8 mouse cellular contexts compared by ENCODE assay signal in genomic region chr5:103425363-103426031, GRCm38 (mm10). TPM values are rescaled to one million over a fixed set of nuclear protein-coding genes. Genes with fewer than 3 reads are reported as not detected.
DNase-seq lines count a peak whose midpoint lies in the region; ATAC-seq and TF ChIP-seq lines count a peak whose summit lies in the region.

No protein-coding gene starts in this region.

- H3K4me3 ChIP-seq in G1E (ENCODE audit: low read depth, low read length): peak overlapping the region; percentile 13; the same call in 1 of the 2 replicates
- peak overlapping the region; percentile 82 for H3K4me3 ChIP-seq in forebrain, embryonic 13.5 days
- H3K4me3 ChIP-seq in lung, postnatal 0 days (ENCODE audit: low read depth, low read length): peak overlapping the region; percentile 81

- peak overlapping the region; percentile 74 for H3K27ac ChIP-seq in forebrain, embryonic 13.5 days
- peak overlapping the region; percentile 87 for H3K27ac ChIP-seq in lung, postnatal 0 days (ENCODE audit: low read length)

- H3K9ac ChIP-seq in forebrain, embryonic 13.5 days: peak overlapping the region; percentile 82
- H3K9ac ChIP-seq in lung, postnatal 0 days (replicated peaks; ENCODE audit: low read depth): peak overlapping the region; percentile 76

- no peaks in the 10 kb centered on the region for H3K4me1 ChIP-seq in G1E (ENCODE audit: insufficient read depth, low read depth, low read length)
- peaks cover 31% of the 10 kb centered on the region for H3K4me1 ChIP-seq in forebrain, embryonic 13.5 days
- 0 out of 2 replicates have a peak, but pooled peaks cover 4% of the 10 kb centered on the region for H3K4me1 ChIP-seq in lung, postnatal 0 days (ENCODE audit: insufficient read depth, low read depth, low read length)

- H3K9me3 ChIP-seq in G1E (replicated peaks): peaks cover 49% of the 10 kb centered on the region
- H3K9me3 ChIP-seq in forebrain, embryonic 13.5 days (replicated peaks): no peaks in the 10 kb centered on the region
- H3K9me3 ChIP-seq in lung, postnatal 0 days (ENCODE audit: low read length): no peaks in the 10 kb centered on the region

- intact Hi-C loops in heart, postnatal 25 days (cut with DNase I): no loop called here

- H3K36me3 ChIP-seq in G1E (replicated peaks): no peaks in the 10 kb centered on the region
- no peaks in the 10 kb centered on the region for H3K36me3 ChIP-seq in forebrain, embryonic 13.5 days (ENCODE audit: poor library complexity, severe bottlenecking)
- H3K36me3 ChIP-seq in lung, postnatal 0 days (ENCODE audit: insufficient read depth, low read length): no peaks in the 10 kb centered on the region

- TF ChIP-seq CTCF in G1E (IDR thresholded peaks at IDR 0.05; ENCODE audit: low read depth, low read length): no peak
- TF ChIP-seq CTCF in lung, postnatal 0 days (IDR thresholded peaks at IDR 0.05): no peak

- ATAC-seq in G1E (ENCODE audit: extremely low read depth, insufficient number of reproducible peaks, low FRiP score, poor library complexity, severe bottlenecking): no peak
- no peak; the same call in none of the 2 replicates for ATAC-seq in forebrain, embryonic 13.5 days
- peak; percentile 34 for ATAC-seq in lung, postnatal 0 days
- no peak for ATAC-seq in monocyte, adult 5-6 weeks (replicated peaks; ENCODE audit: insufficient number of reproducible peaks, low FRiP score, low TSS enrichment, poor library complexity, severe bottlenecking)

- H3K27me3 ChIP-seq in G1E (ENCODE audit: insufficient read depth, low read length): no peaks in the 10 kb centered on the region
- H3K27me3 ChIP-seq in forebrain, embryonic 13.5 days: no peaks in the 10 kb centered on the region
- H3K27me3 ChIP-seq in lung, postnatal 0 days (replicated peaks; ENCODE audit: insufficient read depth, low read length): no peaks in the 10 kb centered on the region

- peak overlapping the region; percentile 84 for H3K4me2 ChIP-seq in forebrain, embryonic 13.5 days
- peak overlapping the region; percentile 98 for H3K4me2 ChIP-seq in lung, postnatal 0 days (replicated peaks; ENCODE audit: low read depth, low read length)

- no peak for DNase-seq in G1E (ENCODE audit: low spot score)
- peak; percentile 38 to 48 for DNase-seq in adrenal gland, postnatal 36 days
- peak; percentile 10 for DNase-seq in heart, postnatal 25 days (ENCODE audit: low spot score)
- peak; percentile 4 to 25 for DNase-seq in layer of hippocampus, adult 18-20 months (ENCODE audit: low spot score in 2 of 2)
- peak; percentile 64 for DNase-seq in lung, postnatal 0 days (ENCODE audit: low spot score)
- peak; percentile 60 for DNase-seq in retina, embryonic 14.5 days (ENCODE audit: low spot score)

- TF ChIP-seq EP300 in lung, postnatal 0 days (IDR thresholded peaks at IDR 0.05): no peak

- under 1% methylated on average over 56 of the region's 67 CpGs for WGBS in forebrain, embryonic 13.5 days
- WGBS in lung, postnatal 0 days: 2% methylated on average over 42 of the region's 67 CpGs

RNA-seq across cellular contexts. Expression of gene Ptpn13, which starts 0.5 kb away (rescaled TPM):
- total RNA-seq in G1E (2014; fragmentation: Nextera tagmentation) (not detected in 2 replicates), G1E (2017) (under 0.01 and 0.27 TPM in 2 replicates)
- not detected in 2 replicates for polyA plus RNA-seq in G1E (2012)
- total RNA-seq in adrenal gland, postnatal 36 days (2021): 10 to 100 TPM; 18.7 to 42.8 TPM
- 4.9 and 5.2 TPM in 2 replicates for polyA plus RNA-seq in forebrain, embryonic 13.5 days (2015; fragmentation: Nextera tagmentation; extraction: Ambion mirVana)
- 1 to 10 TPM; 6.1 to 6.6 TPM for total RNA-seq in heart, postnatal 25 days (2021)
- 10 to 100 TPM; 10.9 to 12.2 TPM for total RNA-seq in layer of hippocampus, adult 18-20 months (2021)
- polyA plus RNA-seq in lung, postnatal 0 days (2015; fragmentation: Nextera tagmentation; extraction: Ambion mirVana): 8.9 and 9.4 TPM in 2 replicates
- 0.48 to 1.1 TPM (median 0.97 TPM) in 3 replicates for total RNA-seq in monocyte, adult 5-6 weeks (2017)

Comparison
In these comparisons a context has a peak if more than half of its experiments do, and no peak if none do; other contexts are left out.
1. H3K4me3 ChIP-seq: peak in every context shown above with its lines; median percentile 82 in forebrain, embryonic 13.5 days; 81 in lung, postnatal 0 days; 13 in G1E.